ENCODE assay signal across 9 mouse cellular contexts in genomic region chr5:130120904-130121303, GRCm38 (mm10). TPM values are rescaled to one million over a fixed set of nuclear protein-coding genes. Genes with fewer than 3 reads are reported as not detected.
DNase-seq lines count a peak whose midpoint lies in the region; ATAC-seq and TF ChIP-seq lines count a peak whose summit lies in the region.
"Had no signal": no experiment of that assay in that cellular context is flagged by ENCODE, and none has a peak within 500 bp of the region (broad histone marks: within the 10 kb centered on the region; RNA-seq: fewer than 3 reads in every experiment).

No protein-coding gene starts in this region.

- H3K4me1 ChIP-seq in heart, adult 2 months (ENCODE audit: control insufficient read depth, insufficient read depth, low read length) = peaks cover 24% of the 10 kb centered on the region
- H3K4me1 ChIP-seq in heart, embryonic 12.5 days (replicated peaks) = peaks cover 20% of the 10 kb centered on the region

- no peaks in the 10 kb centered on the region for H3K9me3 ChIP-seq in heart, embryonic 12.5 days (replicated peaks)

- H3K27me3 ChIP-seq in heart, adult 2 months (ENCODE audit: control insufficient read depth, insufficient read depth, low read length) = no peaks in the 10 kb centered on the region
- H3K27me3 ChIP-seq in heart, embryonic 12.5 days (replicated peaks) = no peaks in the 10 kb centered on the region

- TF ChIP-seq POLR2A in heart, adult 2 months (IDR thresholded peaks at IDR 0.05; ENCODE audit: insufficient read depth, low read depth, low read length) = 0 out of 2 replicates have a peak, but pooled peaks have one; percentile 34

- no peak overlapping the region for H3K9ac ChIP-seq in heart, adult 2 months (ENCODE audit: low read depth, low read length)
- no peak overlapping the region for H3K9ac ChIP-seq in heart, embryonic 12.5 days

- intact Hi-C loops in heart, adult 2 months (cut with DNase I) = loop anchor here (2.0 to 5.0 kb wide), 2 partner anchors 42 to 64 kb away; no protein-coding TSS in a partner anchor

- ATAC-seq in heart, embryonic 12.5 days (ENCODE audit: insufficient number of reproducible peaks, low FRiP score) = no peak
- ATAC-seq: forebrain, embryonic 14.5 days had no signal

- no peak overlapping the region for H3K4me3 ChIP-seq in heart, adult 2 months
- no peak overlapping the region for H3K4me3 ChIP-seq in heart, embryonic 12.5 days

- no peak for TF ChIP-seq CTCF in heart, adult 2 months (IDR thresholded peaks at IDR 0.05)

- H3K27ac ChIP-seq in heart, adult 2 months = peak overlapping the region; percentile 79
- no peak overlapping the region for H3K27ac ChIP-seq in heart, embryonic 12.5 days (ENCODE audit: poor library complexity, severe bottlenecking)

- H3K79me2 ChIP-seq in heart, adult 2 months (replicated peaks; ENCODE audit: control insufficient read depth, insufficient read depth, low read length) = no peaks in the 10 kb centered on the region

- TF ChIP-seq EP300 in heart, adult 2 months (IDR thresholded peaks at IDR 0.05; ENCODE audit: insufficient read depth, low read depth, low read length) = peak; percentile 91; the same call in 1 of the 2 replicates

- no peak overlapping the region for H3K4me2 ChIP-seq in heart, embryonic 12.5 days

- peaks cover 8% of the 10 kb centered on the region for H3K36me3 ChIP-seq in heart, adult 2 months (ENCODE audit: control insufficient read depth, insufficient read depth, low read length)
- H3K36me3 ChIP-seq in heart, embryonic 12.5 days = no peaks in the 10 kb centered on the region

- 32% methylated on average over 6 of the region's 6 CpGs for WGBS in heart, adult 2 months
- 63% methylated on average over 6 of the region's 6 CpGs for WGBS in heart, embryonic 12.5 days

- peak; percentile 61 to 74 for DNase-seq in heart, adult 2 months
- DNase-seq in MN1 (ENCODE audit: low spot score) = peak; percentile 87
- peak; percentile 31 to 62 for DNase-seq in gastrocnemius, postnatal 4 days (ENCODE audit: low spot score in 2 of 2)
- DNase-seq in kidney, postnatal 14 days = peak; percentile 66
- no peak for DNase-seq in thymus, postnatal 10 days (ENCODE audit: low spot score in 2 of 2)
- no peak for DNase-seq in left cerebral cortex, adult 9 months (ENCODE audit: low spot score in 2 of 2)
- DNase-seq in cerebellum, adult 18-20 months = no peak

RNA-seq across cellular contexts. Expression of gene Kctd7, which starts 23.8 kb away (rescaled TPM):
- total RNA-seq in heart, adult 2 months (2021) = 1 to 10 TPM; 1.5 to 3.7 TPM
- 2.5 and 3.1 TPM in 2 replicates for polyA plus RNA-seq in heart, adult 2 months (2012; rRNA removed)
- 4.8 and 5.1 TPM in 2 replicates for polyA plus RNA-seq in heart, embryonic 12.5 days (2016; fragmentation: Nextera tagmentation; extraction: Ambion mirVana)
- total RNA-seq in gastrocnemius, postnatal 4 days (2021) = 1 to 10 TPM; 6.6 to 8.0 TPM

RNA-seq across cellular contexts. Expression of gene Tpst1, which starts 47.8 kb away (rescaled TPM):
- 1 to 10 TPM; 7.4 to 9.4 TPM for total RNA-seq in heart, adult 2 months (2021)
- polyA plus RNA-seq in heart, adult 2 months (2012; rRNA removed) = 10.1 and 12.6 TPM in 2 replicates
- 25.8 and 29.4 TPM in 2 replicates for polyA plus RNA-seq in heart, embryonic 12.5 days (2016; fragmentation: Nextera tagmentation; extraction: Ambion mirVana)
- total RNA-seq in gastrocnemius, postnatal 4 days (2021) = 10 to 100 TPM; 40.6 to 41.8 TPM

RNA-seq across cellular contexts. Expression of gene Rabgef1, which starts 50.7 kb away (rescaled TPM):
- 10 to 100 TPM; 19.6 to 25.5 TPM for total RNA-seq in heart, adult 2 months (2021)
- 15.2 and 15.6 TPM in 2 replicates for polyA plus RNA-seq in heart, adult 2 months (2012; rRNA removed)
- polyA plus RNA-seq in heart, embryonic 12.5 days (2016; fragmentation: Nextera tagmentation; extraction: Ambion mirVana) = 25.0 and 27.7 TPM in 2 replicates
- total RNA-seq in gastrocnemius, postnatal 4 days (2021) = 10 to 100 TPM; 34.9 to 37.5 TPM

Comparison
In these comparisons a context has a peak if more than half of its experiments do, and no peak if none do; other contexts are left out.
1. DNase-seq: peak in heart, adult 2 months (2 of 2), MN1 (single experiment), gastrocnemius, postnatal 4 days (2 of 2) and kidney, postnatal 14 days (single experiment); none in thymus, postnatal 10 days (0 of 2), left cerebral cortex, adult 9 months (0 of 2) and cerebellum, adult 18-20 months (0 of 2).